Mouse (Mus musculus): ENCODE data around the gene Abcc6.

The Abcc6 gene

DNA sequence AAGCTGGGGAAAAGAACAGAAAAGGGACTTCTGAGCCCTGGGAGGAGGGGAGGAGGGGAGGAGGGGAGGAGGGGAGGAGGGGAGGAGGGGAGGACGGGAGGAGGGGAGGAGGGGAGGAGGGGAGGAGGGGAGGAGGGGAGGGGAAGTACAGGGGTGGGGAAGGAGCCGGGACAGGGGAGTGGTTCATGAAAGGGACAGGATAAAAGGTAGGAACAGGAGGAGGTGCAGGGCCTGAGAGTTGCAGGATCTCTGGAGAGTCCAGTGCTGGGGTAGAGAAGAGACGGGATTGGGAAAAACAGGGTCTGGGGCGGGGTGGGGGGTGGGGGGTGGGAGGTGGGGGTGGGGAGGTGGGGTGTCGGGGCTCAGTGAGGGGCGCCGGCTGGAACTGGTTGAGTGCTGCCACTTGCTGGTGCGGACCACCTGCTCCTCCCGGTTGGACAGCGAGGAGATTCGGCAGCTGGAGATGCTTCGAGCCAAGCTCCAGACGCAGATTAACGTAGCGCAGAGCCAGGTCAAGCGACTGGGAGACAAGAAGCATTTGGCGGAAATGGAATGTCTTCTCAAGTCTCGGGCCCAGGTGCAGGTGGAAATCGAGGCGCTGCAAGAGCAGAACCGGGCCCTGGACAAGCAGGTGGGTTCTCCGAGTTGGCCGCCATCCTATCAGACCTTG, 101.3 kb downstream of the Abcc6 start:
- DNase-seq, result no peak

DNA sequence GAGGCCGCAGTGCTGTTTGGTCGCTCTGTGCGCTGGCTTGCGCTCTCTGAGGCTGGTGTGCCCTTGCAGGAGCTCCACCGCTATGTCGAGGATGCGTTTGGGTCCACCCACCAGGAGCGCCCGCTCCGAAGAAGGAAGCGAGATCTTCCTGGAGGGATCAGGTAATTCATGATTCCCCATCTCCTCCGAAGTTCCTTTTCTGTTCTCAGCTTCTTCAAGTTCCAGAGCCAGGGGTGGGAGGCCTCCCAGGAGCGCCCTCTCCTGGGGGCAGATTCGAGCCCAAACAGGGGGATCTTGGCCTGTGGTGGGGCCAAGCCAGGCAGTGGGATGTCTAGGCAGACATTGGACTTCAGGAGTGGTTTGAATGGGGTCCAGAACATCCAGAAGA, 105.7 kb downstream of the Abcc6 start:
- peak; percentile 37 for DNase-seq

- peak; percentile 73 for DNase-seq
These were observed 106.2 kb downstream of the Abcc6 start, which contains the start of gene Ccdc114 for GRCm38 (mm10) chr7:45923762-45924428. Ccdc114 (plus strand) TSS chr7:45924072.

DNA sequence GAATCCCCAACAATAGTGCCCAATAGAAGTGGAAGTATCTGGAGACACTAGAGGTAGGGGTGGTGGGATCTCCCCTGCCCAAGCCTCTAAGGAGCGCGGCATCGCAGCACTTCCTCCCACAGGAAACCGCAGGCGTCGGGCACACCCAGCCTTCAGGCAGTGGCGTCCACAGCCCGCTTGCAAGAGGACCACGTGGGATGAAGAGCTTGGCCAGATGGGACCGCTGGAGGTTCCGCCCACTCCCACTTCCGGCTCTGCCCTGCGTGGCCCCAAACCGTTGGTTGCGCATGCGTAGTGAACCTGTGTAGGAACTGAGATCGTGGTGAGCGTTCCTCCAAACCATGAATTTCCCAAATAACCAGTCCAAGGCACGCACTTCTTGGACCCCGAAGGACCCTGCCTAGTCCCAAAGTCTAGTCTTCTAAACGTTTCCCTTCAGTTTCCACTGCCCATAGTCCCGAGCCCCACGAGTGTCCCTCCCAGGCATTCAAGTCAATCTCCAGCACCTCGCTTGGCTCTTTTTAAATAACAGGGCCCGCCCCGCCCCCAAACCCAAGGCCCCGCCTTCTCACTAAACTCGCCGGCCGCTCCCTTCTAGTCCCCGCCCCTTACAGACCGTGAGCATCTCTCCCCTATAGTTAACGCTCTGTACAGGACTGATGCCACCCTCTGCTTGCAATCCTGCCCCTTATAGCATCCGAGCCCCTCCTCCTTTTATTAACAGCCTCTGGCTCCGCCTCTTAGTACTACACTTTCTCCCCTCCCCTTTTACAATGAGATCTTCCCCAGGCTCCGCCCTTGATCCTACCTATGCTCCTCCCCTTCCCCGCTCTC, 107.0 kb downstream of the Abcc6 start:
- peak; percentile 97 for DNase-seq

DNA sequence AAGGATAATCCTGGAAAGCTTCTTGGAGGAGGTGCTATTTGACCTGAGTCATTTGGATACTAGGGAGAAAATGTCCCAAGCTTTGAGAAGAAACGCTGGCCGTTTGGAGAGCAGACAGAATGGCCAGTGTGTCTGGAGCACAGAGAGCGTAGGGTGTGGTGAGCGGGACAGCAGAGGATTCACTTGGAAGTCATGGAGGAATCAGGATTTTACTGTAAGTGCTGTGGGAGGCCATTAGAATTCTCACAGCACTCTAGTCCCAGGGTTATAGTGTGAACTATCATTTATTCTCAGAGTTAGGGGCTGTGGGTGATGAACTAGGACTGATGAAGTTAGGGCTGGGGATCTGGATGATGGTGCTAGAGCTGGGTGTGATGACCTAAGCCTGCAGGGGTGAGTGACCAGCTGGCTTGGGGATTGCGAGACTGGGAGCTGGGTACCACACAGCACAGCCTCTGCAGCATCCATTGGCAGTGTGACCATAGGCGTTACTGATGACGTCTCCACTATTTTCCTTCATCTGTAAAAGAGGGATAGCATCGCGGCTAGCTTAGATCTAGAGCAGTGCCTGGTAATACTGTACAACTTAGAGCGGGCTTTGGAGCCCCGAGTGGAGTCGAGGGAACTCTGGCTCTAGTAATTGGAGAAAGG, 108.0 kb downstream of the Abcc6 start:
- DNase-seq, result no peak

GRCm38 (mm10) chr7:45921242-45921621, 108.9 kb downstream of the Abcc6 start, which contains the start of gene Emp3:
Emp3 (minus strand) TSS chr7:45921404.
- DNase-seq, result peak; percentile 67

DNA sequence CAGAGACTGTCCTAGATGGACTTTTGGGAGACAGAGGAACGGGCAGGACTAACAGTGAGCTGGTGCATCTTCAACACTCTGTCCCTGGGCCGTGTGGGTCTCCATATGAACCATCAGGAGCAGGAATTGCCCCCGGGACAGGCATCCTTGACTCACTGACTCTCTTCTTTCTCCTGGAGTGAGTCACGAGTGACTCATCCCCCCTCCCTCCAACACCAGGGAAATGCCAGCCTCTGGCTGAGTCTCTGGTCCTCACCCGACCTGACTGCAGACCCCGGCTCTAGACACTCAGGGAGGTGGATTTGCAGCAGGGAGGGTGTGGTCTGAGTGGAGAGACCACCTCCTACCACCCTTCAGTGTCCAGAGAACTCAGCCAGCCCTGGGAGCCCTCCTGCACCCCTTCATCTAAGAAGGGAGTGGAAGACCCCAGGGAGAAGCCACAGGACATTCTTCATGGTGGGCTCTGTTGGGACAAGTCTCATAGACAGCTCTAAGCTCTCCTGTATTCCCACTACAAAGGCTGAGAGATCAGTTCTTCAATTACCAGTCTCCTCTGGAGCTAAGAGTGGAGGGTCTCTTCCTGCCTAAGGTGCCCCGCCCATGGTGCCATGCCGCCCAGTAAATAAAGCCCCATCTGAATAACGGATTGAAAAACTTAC, 109.4 kb downstream of the Abcc6 start:
- DNase-seq, result peak; percentile 26

GRCm38 (mm10) chr7:45919761-45920160, 110.3 kb downstream of the Abcc6 start:
- DNase-seq, result no peak

DNA sequence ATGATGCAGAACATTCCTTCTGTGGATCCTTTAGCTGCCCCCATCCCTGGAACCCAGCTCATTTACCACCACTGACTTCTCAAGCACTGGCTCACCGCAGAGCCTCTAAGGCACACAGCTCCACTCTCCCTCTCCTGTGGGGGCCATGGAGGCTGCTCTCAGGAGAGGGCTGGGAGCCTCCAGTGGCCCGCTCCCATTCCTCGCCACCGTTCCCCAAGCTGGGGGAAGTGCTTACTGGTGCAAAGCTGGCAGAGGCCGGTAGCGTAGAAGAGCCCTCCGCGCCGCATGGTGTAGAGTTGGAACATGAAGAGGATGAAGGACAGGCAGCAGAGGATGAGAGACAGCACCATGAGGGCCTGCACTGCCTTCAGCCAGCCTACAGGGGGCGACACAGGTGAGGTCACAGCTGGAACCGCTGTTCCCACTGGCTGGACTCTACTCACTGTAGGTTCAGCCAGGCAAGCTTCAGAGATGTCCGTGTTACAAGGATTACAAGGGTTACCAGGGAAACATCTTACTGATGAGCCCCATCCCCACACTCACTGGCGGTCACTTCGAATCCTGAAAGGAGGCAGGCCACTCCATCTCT, 110.9 kb downstream of the Abcc6 start:
- DNase-seq, result no peak

DNA sequence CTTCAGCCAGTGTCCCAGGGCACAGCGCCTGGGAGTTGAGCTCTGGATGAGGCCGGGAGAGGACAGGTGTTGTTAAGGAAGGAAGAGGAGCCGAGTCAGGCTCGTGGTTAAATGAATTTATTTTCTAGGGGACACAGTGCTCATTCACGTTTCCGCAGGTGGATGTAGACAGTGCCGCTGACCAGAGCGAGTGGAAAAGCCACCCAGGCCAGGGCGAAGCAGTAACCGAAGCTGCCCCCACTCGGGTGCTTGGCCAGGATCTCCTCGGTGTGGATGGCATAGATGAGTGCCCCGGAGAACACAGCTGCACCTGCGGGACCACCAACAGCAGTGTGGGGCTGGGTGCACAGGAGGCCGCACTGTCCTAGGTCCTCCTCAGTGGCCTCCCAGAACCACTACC, 112.2 kb downstream of the Abcc6 start:
- DNase-seq, result no peak

Data from lung, postnatal 14 days (tissue).